Mouse (Mus musculus): Measurements from ENCODE around the gene Txk.

Gene Txk

GRCm38 (mm10) chr5:72671017-72671699 lies 81.4 kb downstream of the Txk start:
- no peak for TF ChIP-seq GATA4 (IDR thresholded peaks at IDR 0.05; ENCODE audit: insufficient replicate concordance, low read length)

- no peak for TF ChIP-seq GATA4 (IDR thresholded peaks at IDR 0.05; ENCODE audit: insufficient replicate concordance, low read length)
These were observed 84.2 kb downstream of the Txk start for GRCm38 (mm10) chr5:72668351-72668750.

- TF ChIP-seq GATA4 (IDR thresholded peaks at IDR 0.05; ENCODE audit: insufficient replicate concordance, low read length), result no peak
These were observed 86.1 kb downstream of the Txk start for GRCm38 (mm10) chr5:72666428-72666827.

- TF ChIP-seq GATA4 (IDR thresholded peaks at IDR 0.05; ENCODE audit: insufficient replicate concordance, low read length), result no peak
These were observed 87.3 kb downstream of the Txk start for GRCm38 (mm10) chr5:72665281-72665680.

- no peak for TF ChIP-seq GATA4 (IDR thresholded peaks at IDR 0.05; ENCODE audit: insufficient replicate concordance, low read length)
These were observed 87.7 kb downstream of the Txk start for GRCm38 (mm10) chr5:72664854-72665253.

- no peak for TF ChIP-seq GATA4 (IDR thresholded peaks at IDR 0.05; ENCODE audit: insufficient replicate concordance, low read length)
These were observed 88.5 kb downstream of the Txk start for GRCm38 (mm10) chr5:72664126-72664525.

GRCm38 (mm10) chr5:72661051-72661781 lies 91.4 kb downstream of the Txk start:
- TF ChIP-seq GATA4 (IDR thresholded peaks at IDR 0.05; ENCODE audit: insufficient replicate concordance, low read length), result no peak

- no peak for TF ChIP-seq GATA4 (IDR thresholded peaks at IDR 0.05; ENCODE audit: insufficient replicate concordance, low read length)
These were observed 94.2 kb downstream of the Txk start for GRCm38 (mm10) chr5:72658375-72658774.

GRCm38 (mm10) chr5:72656270-72656791 lies 96.2 kb downstream of the Txk start:
- no peak for TF ChIP-seq GATA4 (IDR thresholded peaks at IDR 0.05; ENCODE audit: insufficient replicate concordance, low read length)

- no peak for TF ChIP-seq GATA4 (IDR thresholded peaks at IDR 0.05; ENCODE audit: insufficient replicate concordance, low read length)
These were observed 99.4 kb downstream of the Txk start for GRCm38 (mm10) chr5:72653068-72653674.

- peak; percentile 56; the same call in 1 of the 2 replicates for TF ChIP-seq GATA4 (IDR thresholded peaks at IDR 0.05; ENCODE audit: insufficient replicate concordance, low read length)
These were observed 103.4 kb downstream of the Txk start for GRCm38 (mm10) chr5:72648987-72649735.

GRCm38 (mm10) chr5:72647958-72648595 lies 104.5 kb downstream of the Txk start:
- no peak for TF ChIP-seq GATA4 (IDR thresholded peaks at IDR 0.05; ENCODE audit: insufficient replicate concordance, low read length)

GRCm38 (mm10) chr5:72647418-72647907 lies 105.1 kb downstream of the Txk start, which contains the start of gene Nipal1:
Gene Nipal1 (plus strand): TSS chr5:72647795.
- no peak for TF ChIP-seq GATA4 (IDR thresholded peaks at IDR 0.05; ENCODE audit: insufficient replicate concordance, low read length)

GRCm38 (mm10) chr5:72646996-72647395 lies 105.6 kb downstream of the Txk start:
- no peak for TF ChIP-seq GATA4 (IDR thresholded peaks at IDR 0.05; ENCODE audit: insufficient replicate concordance, low read length)

All from liver, adult (tissue).